Mouse (Mus musculus) MEL (cell line): ENCODE measurements around the gene Lrch3. TPM values are rescaled to one million over a fixed set of nuclear protein-coding genes. Genes with fewer than 3 reads are reported as not detected.

Source experiments
- DNase-seq: peaks from one replicate; pipeline ENCODE4 v3.0.0; 2011; ENCODE audit warnings: low read depth, low spot score
- H3K27ac ChIP-seq: 2 replicates; pipeline ENCODE4 v1.5.1; 2012; ENCODE audit warnings: low read depth, mild to moderate bottlenecking, control low read depth, low read length, moderate library complexity; ENCODE audit not compliant: control insufficient read depth
- H3K27me3 ChIP-seq, 2 experiments: fragments of 150-350 bp in 1 of 2; sonication (generic) in 1 of 2; 2 replicates each; pipeline ENCODE4 v1.6.1; 2012; ENCODE audit warnings: low read length in 2 of 2, mild to moderate bottlenecking in 2 of 2, improper control_type of control experiment in 1 of 2, moderate library complexity in 1 of 2; ENCODE audit not compliant: insufficient read depth in 2 of 2, control insufficient read depth in 1 of 2
- H3K36me3 ChIP-seq, 2 experiments: 2 replicates each; pipeline ENCODE4 v1.6.1; 2012 to 2014; ENCODE audit warnings: low read length in 2 of 2, improper control_type of control experiment in 1 of 2, inconsistent platforms in 1 of 2, mild to moderate bottlenecking in 1 of 2; ENCODE audit not compliant: insufficient read depth in 2 of 2, control insufficient read depth in 1 of 2
- H3K4me1 ChIP-seq, 2 experiments: fragments of 150-350 bp in 1 of 2; sonication (generic) in 1 of 2; 2 replicates each; pipeline ENCODE4 v1.6.1; 2012; ENCODE audit warnings: low read length in 2 of 2, improper control_type of control experiment in 1 of 2, mild to moderate bottlenecking in 1 of 2; ENCODE audit not compliant: insufficient read depth in 2 of 2, control insufficient read depth in 1 of 2
- H3K4me3 ChIP-seq, 2 experiments: fragments of 150-350 bp in 1 of 2; sonication (generic) in 1 of 2; 2 replicates each; pipeline ENCODE4 v1.5.1; 2012; ENCODE audit warnings: low read depth in 2 of 2, low read length in 2 of 2, mild to moderate bottlenecking in 2 of 2, moderate library complexity in 2 of 2, control low read depth in 1 of 2, improper control_type of control experiment in 1 of 2; ENCODE audit not compliant: control insufficient read depth in 1 of 2, insufficient read depth in 1 of 2
- H3K79me2 ChIP-seq: 2 replicates; pipeline ENCODE4 v1.6.1; 2012; ENCODE audit warnings: mild to moderate bottlenecking, low read length, moderate library complexity; ENCODE audit not compliant: control insufficient read depth, poor library complexity, insufficient read depth
- H3K9ac ChIP-seq: 2 replicates; pipeline ENCODE4 v1.6.1; 2012; ENCODE audit warnings: low read depth, mild to moderate bottlenecking, control low read depth, low read length, moderate library complexity; ENCODE audit not compliant: control insufficient read depth, poor library complexity, severe bottlenecking
- H3K9me3 ChIP-seq: fragments of 150-350 bp; sonication (generic); replicated peaks from 2 replicates; pipeline ENCODE4 v1.6.1; 2012; ENCODE audit warnings: mild to moderate bottlenecking, low read length, improper control_type of control experiment, moderate library complexity; ENCODE audit not compliant: insufficient read depth
- BHLHE40 ChIP-seq: IDR thresholded peaks from 2 replicates; pipeline ENCODE4 v1.6.1; 2012; ENCODE audit warnings: low read depth, mild to moderate bottlenecking, inconsistent platforms, low read length, improper control_type of control experiment, borderline replicate concordance
- CHD1 ChIP-seq: IDR thresholded peaks from 2 replicates; pipeline ENCODE4 v1.6.1; 2012; ENCODE audit warnings: low read depth, mild to moderate bottlenecking, inconsistent platforms, low read length, improper control_type of control experiment
- CHD2 ChIP-seq: IDR thresholded peaks from 2 replicates; pipeline ENCODE4 v1.6.1; 2011; ENCODE audit warnings: low read length, improper control_type of control experiment
- CTCF ChIP-seq, 3 experiments: IDR thresholded peaks in 2 of 3; conservative IDR thresholded peaks in 1 of 3; 2 replicates each; pipeline ENCODE4 v1.5.1; 2011 to 2012; ENCODE audit warnings: low read length in 3 of 3, low read depth in 2 of 3, mild to moderate bottlenecking in 2 of 3, improper control_type of control experiment in 1 of 3, inconsistent platforms in 1 of 3, mixed read lengths in 1 of 3, moderate library complexity in 1 of 3; ENCODE audit not compliant: control insufficient read depth in 1 of 3, insufficient read depth in 1 of 3, poor library complexity in 1 of 3, severe bottlenecking in 1 of 3
- E2F4 ChIP-seq: IDR thresholded peaks from 2 replicates; pipeline ENCODE4 v1.6.1; 2011; ENCODE audit warnings: low read depth, low read length, improper control_type of control experiment, borderline replicate concordance
- ELF1 ChIP-seq: IDR thresholded peaks from 2 replicates; pipeline ENCODE4 v1.6.1; 2014; ENCODE audit warnings: low read depth, mild to moderate bottlenecking, inconsistent platforms, low read length, improper control_type of control experiment, moderate library complexity
- EP300 ChIP-seq, 2 experiments: IDR thresholded peaks; 2 replicates each; pipeline ENCODE4 v1.6.1; 2011; ENCODE audit warnings: improper control_type of control experiment in 2 of 2, low read length in 2 of 2, low read depth in 1 of 2, mild to moderate bottlenecking in 1 of 2
- GABPA ChIP-seq: IDR thresholded peaks from 2 replicates; pipeline ENCODE4 v1.6.1; 2012; ENCODE audit warnings: low read depth, mild to moderate bottlenecking, inconsistent platforms, low read length, improper control_type of control experiment, moderate library complexity
- HCFC1 ChIP-seq: IDR thresholded peaks from 2 replicates; pipeline ENCODE4 v1.6.1; 2012; ENCODE audit warnings: low read depth, mild to moderate bottlenecking, inconsistent platforms, low read length, improper control_type of control experiment, moderate library complexity
- JUND ChIP-seq: IDR thresholded peaks from 2 replicates; pipeline ENCODE4 v1.6.1; 2011; ENCODE audit warnings: low read depth, mild to moderate bottlenecking, improper control_type of control experiment, low read length
- KAT2A ChIP-seq: conservative IDR thresholded peaks from 2 replicates; pipeline ENCODE4 v1.6.1; 2012; ENCODE audit warnings: low read depth, low read length, improper control_type of control experiment, inconsistent platforms
- MAX ChIP-seq: IDR thresholded peaks from 2 replicates; pipeline ENCODE4 v1.6.1; 2011; ENCODE audit warnings: low read length, improper control_type of control experiment
- MAZ ChIP-seq: IDR thresholded peaks from 2 replicates; pipeline ENCODE4 v1.6.1; 2012; ENCODE audit warnings: low read depth, mild to moderate bottlenecking, inconsistent platforms, low read length, improper control_type of control experiment
- MEF2A ChIP-seq: IDR thresholded peaks from 2 replicates; pipeline ENCODE4 v1.6.1; 2014; ENCODE audit warnings: low read depth, mild to moderate bottlenecking, inconsistent platforms, low read length, improper control_type of control experiment; ENCODE audit not compliant: poor library complexity, insufficient replicate concordance, severe bottlenecking; ENCODE audit errors: extremely low read depth
- MXI1 ChIP-seq: IDR thresholded peaks from 2 replicates; pipeline ENCODE4 v1.6.1; 2011; ENCODE audit warnings: mild to moderate bottlenecking, low read depth, low read length, improper control_type of control experiment
- MYC ChIP-seq: IDR thresholded peaks from 2 replicates; pipeline ENCODE4 v1.6.1; 2011; ENCODE audit warnings: low read depth, mild to moderate bottlenecking, low read length, improper control_type of control experiment, moderate library complexity
- NELFE ChIP-seq: IDR thresholded peaks from 2 replicates; pipeline ENCODE4 v1.6.1; 2011; ENCODE audit warnings: low read depth, low read length, improper control_type of control experiment
- NRF1 ChIP-seq: IDR thresholded peaks from 2 replicates; pipeline ENCODE4 v1.6.1; 2014; ENCODE audit warnings: low read depth, mild to moderate bottlenecking, inconsistent platforms, low read length, improper control_type of control experiment, moderate library complexity; ENCODE audit not compliant: poor library complexity, insufficient read depth, severe bottlenecking
- POLR2A ChIP-seq, 2 experiments: IDR thresholded peaks; 2 replicates each; pipeline ENCODE4 v1.6.1; 2011 to 2012; ENCODE audit warnings: low read length in 2 of 2, mild to moderate bottlenecking in 2 of 2, control low read depth in 1 of 2, improper control_type of control experiment in 1 of 2, low read depth in 1 of 2, moderate library complexity in 1 of 2; ENCODE audit not compliant: control insufficient read depth in 1 of 2, insufficient read depth in 1 of 2, poor library complexity in 1 of 2
- POLR2AphosphoS2 ChIP-seq: IDR thresholded peaks from 2 replicates; pipeline ENCODE4 v1.6.1; 2011; ENCODE audit warnings: low read length, improper control_type of control experiment
- POLR2AphosphoS5 ChIP-seq: IDR thresholded peaks from 2 replicates; pipeline ENCODE4 v1.6.1; 2012; ENCODE audit warnings: low read depth, borderline replicate concordance, mild to moderate bottlenecking, inconsistent platforms, low read length, moderate library complexity, mixed read lengths
- SIN3A ChIP-seq: IDR thresholded peaks from 2 replicates; pipeline ENCODE4 v1.6.1; 2012; ENCODE audit warnings: low read length, improper control_type of control experiment, inconsistent platforms
- TBP ChIP-seq: IDR thresholded peaks from 2 replicates; pipeline ENCODE4 v1.8.0; 2011; ENCODE audit warnings: low read depth, low read length, improper control_type of control experiment
- TCF12 ChIP-seq: IDR thresholded peaks from 2 replicates; pipeline ENCODE4 v1.6.1; 2014; ENCODE audit warnings: low read depth, mild to moderate bottlenecking, inconsistent platforms, low read length, improper control_type of control experiment, moderate library complexity
- UBTF ChIP-seq: IDR thresholded peaks from 2 replicates; pipeline ENCODE4 v1.6.1; 2012; ENCODE audit warnings: low read depth, mild to moderate bottlenecking, inconsistent platforms, low read length, improper control_type of control experiment, moderate library complexity, borderline replicate concordance; ENCODE audit not compliant: insufficient read depth
- USF1 ChIP-seq: IDR thresholded peaks from 2 replicates; pipeline ENCODE4 v1.6.1; 2014; ENCODE audit warnings: low read depth, mild to moderate bottlenecking, inconsistent platforms, low read length, improper control_type of control experiment, moderate library complexity
- USF2 ChIP-seq, 2 experiments: IDR thresholded peaks; 2 replicates each; pipeline ENCODE4 v1.6.1; 2011 to 2012; ENCODE audit warnings: improper control_type of control experiment in 2 of 2, low read length in 2 of 2, borderline replicate concordance in 1 of 2, inconsistent platforms in 1 of 2, low read depth in 1 of 2, mild to moderate bottlenecking in 1 of 2; ENCODE audit not compliant: insufficient read depth in 1 of 2
- ZC3H11A ChIP-seq: IDR thresholded peaks from 2 replicates; pipeline ENCODE4 v1.6.1; 2012; ENCODE audit warnings: low read depth, mild to moderate bottlenecking, inconsistent platforms, low read length, improper control_type of control experiment
- ZKSCAN1 ChIP-seq: IDR thresholded peaks from 2 replicates; pipeline ENCODE4 v1.6.1; 2012; ENCODE audit warnings: low read depth, mild to moderate bottlenecking, inconsistent platforms, low read length, improper control_type of control experiment, moderate library complexity
- ZMIZ1 ChIP-seq: IDR thresholded peaks from 2 replicates; pipeline ENCODE4 v1.6.1; 2012; ENCODE audit warnings: low read depth, mild to moderate bottlenecking, inconsistent platforms, low read length, improper control_type of control experiment, moderate library complexity
- ZNF384 ChIP-seq: IDR thresholded peaks from 2 replicates; pipeline ENCODE4 v1.6.1; 2012; ENCODE audit warnings: low read depth, mild to moderate bottlenecking, inconsistent platforms, low read length, improper control_type of control experiment
- polyA plus RNA-seq, 2 experiments: library from polyadenylated mRNA; stranded (reverse) in 1 of 2; unstranded in 1 of 2; fragments of >175 nt in 1 of 2; fragments of >200 nt in 1 of 2; gene quantifications; 2 replicates each; pipeline versions ENCODE4 v1.2.1 to v1.2.4; 2012; ENCODE audit warnings: low replicate concordance in 2 of 2, low read depth in 1 of 2; ENCODE audit not compliant: insufficient read length in 2 of 2, insufficient read depth in 1 of 2, missing spikeins in 1 of 2
- total RNA-seq: library from RNA; depleted of rRNA; stranded (reverse); fragments of 300-350 nt; gene quantifications from 2 replicates; pipeline ENCODE4 v1.2.3, GENCODE M21; 2012

The Lrch3 gene
- total and polyA plus RNA-seq, 3 experiments = 8.6 to 17.0 TPM; not detected in 1

DNA sequence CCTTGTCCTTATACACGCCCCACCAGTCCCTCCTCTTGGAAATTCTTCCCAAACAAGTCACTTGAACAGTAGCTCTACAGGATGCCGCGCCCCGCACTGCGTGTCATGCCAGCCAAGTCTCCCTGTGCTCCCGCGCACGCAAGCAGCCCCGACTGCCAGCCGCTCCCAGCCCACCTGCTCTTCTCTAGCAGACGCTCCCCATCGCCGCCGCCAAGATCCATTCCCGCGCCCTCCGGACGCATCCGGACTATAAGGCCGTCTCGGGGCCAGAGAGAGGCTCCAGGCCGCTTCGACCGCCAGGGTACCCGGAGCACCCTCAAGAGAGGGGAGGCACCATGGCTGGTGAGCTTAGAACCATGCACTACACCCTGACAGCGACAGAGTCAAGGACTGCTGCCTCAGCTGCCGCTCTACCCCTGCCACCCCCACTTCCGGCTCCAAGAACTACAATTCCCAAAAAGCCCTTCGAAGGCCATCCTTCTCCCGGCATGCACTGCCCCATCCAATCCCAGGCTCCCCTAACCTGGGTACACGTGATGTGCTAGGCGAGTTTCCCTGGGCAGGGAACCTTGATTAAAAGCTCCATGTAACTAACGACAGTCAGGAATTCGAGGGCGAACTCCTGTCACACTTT lies 45.9 kb upstream of the Lrch3 start:
- H3K79me2 ChIP-seq = no peaks in the 10 kb centered on the region; the same call in 1 of the 2 replicates
- H3K27me3 ChIP-seq = no peaks in the 10 kb centered on the region
- peaks cover 0 to 2% of the 10 kb centered on the region in 2 experiments; a peak in 2 of 4 replicates for H3K36me3 ChIP-seq
- peaks cover 0 to 10% of the 10 kb centered on the region in 2 experiments; a peak in 3 of 4 replicates for H3K4me1 ChIP-seq
- H3K4me3 ChIP-seq = peak overlapping the region; percentile 68 to 87
- peak overlapping the region; percentile 36 for H3K27ac ChIP-seq
- no peaks in the 10 kb centered on the region for H3K9me3 ChIP-seq
- DNase-seq = peak; percentile 96
- peak overlapping the region; percentile 84 for H3K9ac ChIP-seq
- no peak for TF ChIP-seq MEF2A
- TF ChIP-seq MAZ = peak; percentile 53; the same call in 1 of the 2 replicates
- peak; percentile 41; the same call in 1 of the 2 replicates for TF ChIP-seq NRF1
- peak; percentile 96 for TF ChIP-seq POLR2AphosphoS2
- TF ChIP-seq HCFC1 = peak; percentile 100
- TF ChIP-seq UBTF = no peak
- peak; percentile 64 for TF ChIP-seq TCF12
- TF ChIP-seq MYC = peak; percentile 95
- peak; percentile 84 for TF ChIP-seq BHLHE40
- TF ChIP-seq TBP = peak; percentile 92
- TF ChIP-seq ZC3H11A = no peak
- TF ChIP-seq CHD2 = no peak
- peak; percentile 97 for TF ChIP-seq MXI1
- no peak for TF ChIP-seq E2F4
- TF ChIP-seq ELF1 = peak; percentile 99
- peak; percentile 72 to 95 for TF ChIP-seq POLR2A (IDR thresholded peaks at IDR 0.05; ENCODE audit: control insufficient read depth in 1 of 2, insufficient read depth in 1 of 2, low read depth in 1 of 2, low read length in 2 of 2, poor library complexity in 1 of 2)
- peak in 1 of 2 experiments; percentile 70; a peak in 2 of 4 replicates for TF ChIP-seq USF2 (IDR thresholded peaks at IDR 0.05; ENCODE audit: borderline replicate concordance in 1 of 2, insufficient read depth in 1 of 2, low read depth in 1 of 2, low read length in 2 of 2)
- peak; percentile 96 for TF ChIP-seq USF1
- no peak for TF ChIP-seq ZKSCAN1
- peak; percentile 97 for TF ChIP-seq KAT2A
- no peak for TF ChIP-seq EP300 (IDR thresholded peaks at IDR 0.05; ENCODE audit: low read depth in 1 of 2, low read length in 2 of 2)
- no peak for TF ChIP-seq CTCF (IDR thresholded peaks at IDR 0.05 in 2 of 3, conservative IDR thresholded peaks at IDR 0.05 in 1 of 3; ENCODE audit: control insufficient read depth in 1 of 3, insufficient read depth in 1 of 3, low read depth in 2 of 3, low read length in 3 of 3, poor library complexity in 1 of 3, severe bottlenecking in 1 of 3)
- peak; percentile 94 for TF ChIP-seq NELFE
- no peak for TF ChIP-seq JUND
- no peak for TF ChIP-seq CHD1
- no peak for TF ChIP-seq GABPA
- TF ChIP-seq POLR2AphosphoS5 = no peak
- TF ChIP-seq MAX = peak; percentile 84; the same call in 1 of the 2 replicates
- no peak for TF ChIP-seq ZNF384
- peak; percentile 95 for TF ChIP-seq SIN3A
- peak; percentile 82; the same call in 1 of the 2 replicates for TF ChIP-seq ZMIZ1
